Mouse (Mus musculus) midbrain, embryonic 12.5 days (tissue): Measurements from ENCODE around the gene Mmp17. TPM values are rescaled to one million over a fixed set of nuclear protein-coding genes. Genes with fewer than 3 reads are reported as not detected.

ENCODE experiments used
- polyA plus RNA-seq: library from polyadenylated mRNA; unstranded; fragments of >200 nt; fragmentation: Nextera tagmentation; extraction: Ambion mirVana; gene quantifications from 2 replicates; pipeline ENCODE4 v1.2.1, GENCODE M21; 2016

Gene Mmp17
- polyA plus RNA-seq, 1 experiment from 2014 or later = 9.4 TPM

Other genes starting within 250 kb of the Mmp17 start
- 63.6 and 67.4 TPM in 2 replicates for gene Sfswap, start 82.9 kb upstream of the Mmp17 start, polyA plus RNA-seq
- 7.0 and 7.1 TPM in 2 replicates for gene Zfp11, start 85.9 kb downstream of the Mmp17 start, polyA plus RNA-seq
- gene Sept14, start 124.3 kb downstream of the Mmp17 start, polyA plus RNA-seq = not detected in 2 replicates
- 156 and 171 TPM in 2 replicates for gene Mrps17, start 131.3 kb downstream of the Mmp17 start, polyA plus RNA-seq
- gene Nipsnap2, start 140.9 kb downstream of the Mmp17 start, polyA plus RNA-seq = 81.5 and 83.3 TPM in 2 replicates
- 33.8 and 39.3 TPM in 2 replicates for gene Psph, start 203.3 kb downstream of the Mmp17 start, polyA plus RNA-seq